Mouse (Mus musculus) liver, adult 2 months (tissue): ENCODE measurements around the gene Dbnl.

Source experiments
- CTCF ChIP-seq: fragments of 200-500 bp; IDR thresholded peaks from 2 replicates; pipeline ENCODE4 v1.5.1; 2011; ENCODE audit warnings: low read depth, low read length, control low read depth
- POLR2A ChIP-seq: fragments of 200-500 bp; IDR thresholded peaks from 2 replicates; pipeline ENCODE4 v1.6.1; 2011; ENCODE audit warnings: low read length, control low read depth; ENCODE audit not compliant: insufficient read depth; ENCODE audit errors: extremely low read depth

DNA sequence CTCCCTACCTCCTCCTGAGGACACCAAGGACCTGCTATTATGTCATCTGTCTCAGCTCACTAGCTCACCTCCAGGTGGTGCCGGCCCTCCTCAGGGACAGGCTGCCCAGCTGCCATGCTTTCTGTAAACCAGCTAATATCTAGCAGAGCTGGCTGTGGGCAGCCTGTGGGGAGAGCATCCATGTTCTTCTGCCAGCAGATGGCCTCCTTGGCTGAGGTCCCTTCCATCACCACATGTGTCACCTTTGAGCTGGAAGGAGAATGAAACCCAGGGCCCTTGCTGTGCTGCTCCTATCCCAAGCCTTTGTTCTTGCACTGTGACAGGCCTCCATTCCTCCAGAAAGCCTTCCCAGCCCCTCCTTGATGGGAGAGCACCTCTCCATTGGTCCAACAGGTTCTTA lies 47.8 kb downstream of the Dbnl start:
- TF ChIP-seq POLR2A (no peak), CTCF (0 out of 2 replicates have a peak, but pooled peaks have one; percentile 32)
